Mouse (Mus musculus) kidney, postnatal 0 days (tissue): ENCODE results near the gene Sds. TPM values are rescaled to one million over a fixed set of nuclear protein-coding genes. Genes with fewer than 3 reads are reported as not detected.
A peak's percentile ranks its signal among the peaks of the same experiment; 100 is the strongest.

ENCODE experiments used
- ATAC-seq: fragments of 200-750 bp; cut with Nextera tagmentation; replicated peaks from 2 replicates; pipeline ENCODE4 v1.8.0; 2017; ENCODE audit warnings: low read depth, moderate number of reproducible peaks, moderate TSS enrichment, moderate library complexity; ENCODE audit not compliant: low FRiP score
- DNase-seq: peaks from one replicate; pipeline ENCODE4 v3.0.0-alpha.2; 2016; ENCODE audit warnings: low spot score
- H3K27ac ChIP-seq: fragments of 300-500 bp; sonication (generic); 2 replicates; pipeline ENCODE4 v1.5.1; 2014; ENCODE audit warnings: mild to moderate bottlenecking
- H3K27me3 ChIP-seq: fragments of 300-500 bp; sonication (generic); 2 replicates; pipeline ENCODE4 v1.6.1; 2014; ENCODE audit warnings: low read length, mixed read lengths; ENCODE audit not compliant: insufficient read depth
- H3K36me3 ChIP-seq: fragments of 300-500 bp; sonication (generic); 2 replicates; pipeline ENCODE4 v1.6.1; 2014; ENCODE audit warnings: low read length, mixed read lengths; ENCODE audit not compliant: insufficient read depth
- H3K4me1 ChIP-seq: fragments of 300-500 bp; sonication (generic); replicated peaks from 2 replicates; pipeline ENCODE4 v1.6.1; 2014; ENCODE audit warnings: antibody characterized with exemption, low read length, mixed read lengths; ENCODE audit not compliant: insufficient read depth
- H3K4me2 ChIP-seq: fragments of 300-500 bp; sonication (generic); 2 replicates; pipeline ENCODE4 v1.6.1; 2014; ENCODE audit warnings: mild to moderate bottlenecking, low read length, moderate library complexity, mixed read lengths
- H3K4me3 ChIP-seq: fragments of 300-500 bp; sonication (generic); replicated peaks from 2 replicates; pipeline ENCODE4 v1.5.1; 2014; ENCODE audit warnings: low read depth, low read length
- H3K9ac ChIP-seq: fragments of 300-500 bp; sonication (generic); 2 replicates; pipeline ENCODE4 v1.6.1; 2014; ENCODE audit warnings: low read depth, low read length
- H3K9me3 ChIP-seq: fragments of 300-500 bp; sonication (generic); replicated peaks from 2 replicates; pipeline ENCODE4 v1.6.1; 2016; ENCODE audit warnings: low read length, inconsistent platforms, mixed read lengths
- CTCF ChIP-seq: IDR thresholded peaks from 2 replicates; pipeline ENCODE4 v1.5.1; 2016; ENCODE audit warnings: antibody characterized with exemption, low read depth, mild to moderate bottlenecking, moderate library complexity
- WGBS: fragments of 180-500 bp; shearing (Covaris S2); extraction: QIAGEN DNeasy Blood & Tissue Kit; methylation state at CpG from one replicate; pipeline ENCODE4 v1.1.7; 2014; 5-methylcytosine and 5-hydroxymethylcytosine counted together
- polyA plus RNA-seq: library from polyadenylated mRNA; unstranded; fragments of >200 nt; fragmentation: Nextera tagmentation; extraction: Ambion mirVana; gene quantifications from 2 replicates; pipeline ENCODE4 v1.2.1, GENCODE M21; 2015

The Sds gene
- polyA plus RNA-seq, 1 experiment from 2014 or later = not detected

- Histone ChIP-seq H3K36me3 (no peaks in the 10 kb centered on the region), H3K9ac (no peak overlapping the region), H3K27ac (no peak overlapping the region), H3K4me3 (peak overlapping the region; percentile 36), H3K4me2 (peak overlapping the region; percentile 58), H3K4me1 (peaks cover 8% of the 10 kb centered on the region; the same call in 1 of the 2 replicates), H3K9me3 (no peaks in the 10 kb centered on the region), H3K27me3 (peaks cover 91% of the 10 kb centered on the region)
- TF ChIP-seq CTCF = no peak
- no peak for DNase-seq
- ATAC-seq = peak; percentile 47; the same call in 1 of the 2 replicates
- 1% methylated on average over 47 of the region's 47 CpGs for WGBS
Measured at GRCm38 (mm10) chr5:120435731-120436501, 40.4 kb upstream of the Sds start.

- peaks cover 8% of the 10 kb centered on the region; the same call in 1 of the 2 replicates for H3K4me1 ChIP-seq
- H3K27me3 ChIP-seq = peaks cover 80% of the 10 kb centered on the region
- no peak overlapping the region for H3K4me3 ChIP-seq
- no peak for TF ChIP-seq CTCF
- H3K9ac ChIP-seq = no peak overlapping the region
- no peaks in the 10 kb centered on the region for H3K36me3 ChIP-seq
- H3K4me2 ChIP-seq = no peak overlapping the region
- ATAC-seq (no peak), DNase-seq (no peak)
- WGBS = under 1% methylated on average over 18 of the region's 18 CpGs
- no peaks in the 10 kb centered on the region for H3K9me3 ChIP-seq
- no peak overlapping the region for H3K27ac ChIP-seq
Measured at GRCm38 (mm10) chr5:120436885-120437495, 39.3 kb upstream of the Sds start.

- H3K36me3 ChIP-seq = no peaks in the 10 kb centered on the region
- DNase-seq (no peak), ATAC-seq (no peak)
- H3K27me3 ChIP-seq = peaks cover 75% of the 10 kb centered on the region
- TF ChIP-seq CTCF = no peak
- peaks cover 8% of the 10 kb centered on the region; the same call in 1 of the 2 replicates for H3K4me1 ChIP-seq
- H3K9ac ChIP-seq = no peak overlapping the region
- WGBS = 2% methylated on average over 16 of the region's 17 CpGs
- H3K4me2 ChIP-seq = no peak overlapping the region
- H3K9me3 ChIP-seq = no peaks in the 10 kb centered on the region
- H3K27ac ChIP-seq = no peak overlapping the region
- no peak overlapping the region for H3K4me3 ChIP-seq
Measured at GRCm38 (mm10) chr5:120437539-120437938, 38.8 kb upstream of the Sds start.

GRCm38 (mm10) chr5:120437986-120438385 is 38.3 kb upstream of the Sds start:
- H3K27me3 ChIP-seq = peaks cover 72% of the 10 kb centered on the region
- H3K4me2 ChIP-seq = no peak overlapping the region
- H3K36me3 ChIP-seq = no peaks in the 10 kb centered on the region
- no peak overlapping the region for H3K9ac ChIP-seq
- no peaks in the 10 kb centered on the region for H3K9me3 ChIP-seq
- no peak for DNase-seq
- under 1% methylated on average over 33 of the region's 33 CpGs for WGBS
- H3K27ac ChIP-seq = no peak overlapping the region
- no peak for ATAC-seq
- H3K4me3 ChIP-seq = no peak overlapping the region
- no peak for TF ChIP-seq CTCF
- peaks cover 8% of the 10 kb centered on the region; the same call in 1 of the 2 replicates for H3K4me1 ChIP-seq

- 3% methylated on average over 13 of the region's 13 CpGs for WGBS
- H3K4me1 ChIP-seq = peaks cover 8% of the 10 kb centered on the region; the same call in 1 of the 2 replicates
- no peaks in the 10 kb centered on the region for H3K36me3 ChIP-seq
- no peaks in the 10 kb centered on the region for H3K9me3 ChIP-seq
- DNase-seq (no peak), ATAC-seq (no peak)
- TF ChIP-seq CTCF = no peak
- H3K4me2 ChIP-seq = no peak overlapping the region
- peaks cover 70% of the 10 kb centered on the region for H3K27me3 ChIP-seq
- H3K9ac ChIP-seq = no peak overlapping the region
- no peak overlapping the region for H3K27ac ChIP-seq
- no peak overlapping the region for H3K4me3 ChIP-seq
Measured at GRCm38 (mm10) chr5:120438469-120438868, 37.9 kb upstream of the Sds start.

- peak; percentile 15 for DNase-seq
Measured at GRCm38 (mm10) chr5:120438991-120439710, 37.2 kb upstream of the Sds start.

More at GRCm38 (mm10) chr5:120438991-120439710, 37.2 kb upstream of the Sds start:
- no peak for TF ChIP-seq CTCF
- Histone ChIP-seq H3K9ac (no peak overlapping the region), H3K36me3 (no peaks in the 10 kb centered on the region), H3K27me3 (peaks cover 64% of the 10 kb centered on the region), H3K27ac (no peak overlapping the region), H3K4me1 (peaks cover 8% of the 10 kb centered on the region; the same call in 1 of the 2 replicates), H3K9me3 (no peaks in the 10 kb centered on the region), H3K4me2 (peak overlapping the region; percentile 50; the same call in 1 of the 2 replicates), H3K4me3 (no peak overlapping the region)
- ATAC-seq = no peak
- 1% methylated on average over 27 of the region's 27 CpGs for WGBS
